Mouse (Mus musculus): ENCODE measurements around the gene Rfx7.
"Not testable (repeated sequence)": the region's sequence is repeated elsewhere in the genome, so short reads cannot be mapped to it uniquely, and the experiment has no call there.

Rfx7 gene

GRCm38 (mm10) chr9:72664409-72665351 lies 132.6 kb downstream of the Rfx7 start:
- no peak for DNase-seq (ENCODE audit: low spot score)

DNA sequence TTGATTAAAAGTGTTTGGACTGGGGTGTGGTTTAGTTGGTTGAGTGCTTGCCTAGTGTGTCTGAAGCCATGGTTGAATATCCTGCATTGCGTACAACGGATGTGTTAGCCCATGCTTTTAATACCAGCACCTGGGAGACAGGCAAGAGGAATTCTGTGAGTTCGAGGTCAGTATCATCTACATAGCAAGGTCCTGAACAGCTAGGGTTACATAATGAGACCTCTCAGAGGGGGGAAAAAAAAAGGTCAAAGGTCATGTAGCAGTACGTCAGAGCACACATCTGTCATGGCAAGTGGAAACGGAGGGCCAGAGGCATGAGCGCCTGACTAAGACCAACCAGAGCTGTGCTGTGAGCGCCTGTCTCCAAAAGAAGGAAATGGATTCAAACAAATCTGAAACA lies 133.5 kb downstream of the Rfx7 start:
- no peak for DNase-seq (ENCODE audit: low spot score)

DNA sequence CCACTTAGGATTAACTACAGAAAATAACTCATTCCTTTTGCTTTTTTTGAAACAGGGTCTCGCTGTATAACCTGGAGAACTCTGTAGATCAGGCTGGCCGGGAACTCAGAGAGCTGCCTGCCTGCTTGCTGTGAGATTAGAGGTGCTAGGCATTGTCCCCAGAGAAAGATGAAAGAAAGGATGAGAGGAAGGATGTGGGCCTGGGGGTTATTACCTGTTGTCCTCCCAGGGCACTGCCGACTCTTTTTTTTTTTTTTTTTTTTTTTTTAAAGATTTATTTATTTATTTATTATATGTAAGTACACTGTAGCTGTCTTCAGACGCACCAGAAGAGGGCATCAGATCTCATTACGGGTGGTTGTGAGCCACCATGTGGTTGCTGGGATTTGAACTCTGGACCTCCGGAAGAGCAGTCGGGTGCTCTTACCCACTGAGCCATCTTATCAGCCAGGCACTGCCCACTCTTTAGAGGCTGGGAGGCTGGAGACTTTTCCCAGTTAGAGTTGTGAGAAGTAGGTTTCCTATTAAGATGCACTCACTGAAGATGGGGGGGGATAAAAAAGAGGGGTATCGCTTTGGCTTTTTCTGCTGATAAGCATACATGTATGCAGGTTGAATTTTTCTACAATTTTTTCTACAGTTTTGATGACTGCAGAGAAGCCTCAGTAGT lies 134.4 kb downstream of the Rfx7 start:
- not testable (repeated sequence) for DNase-seq (ENCODE audit: low spot score)

DNA sequence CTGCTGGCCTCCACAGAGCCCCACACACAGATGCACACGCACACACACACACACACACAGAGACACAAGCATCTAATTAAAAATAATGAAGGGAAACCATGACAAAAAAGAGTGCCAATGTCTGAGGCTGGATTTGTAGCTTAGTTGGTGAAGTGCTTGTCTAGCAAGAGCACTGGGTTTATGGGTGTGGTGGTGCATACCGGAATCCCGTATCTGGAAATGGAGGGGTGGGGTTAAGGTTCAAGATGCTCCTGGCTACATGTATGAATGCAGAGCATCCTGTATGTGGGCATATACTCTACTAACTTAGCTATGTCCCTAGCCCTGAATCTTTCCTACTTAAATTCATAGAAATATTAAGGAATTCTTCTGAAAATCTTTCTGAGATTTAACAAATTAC lies 135.1 kb downstream of the Rfx7 start:
- DNase-seq (ENCODE audit: low spot score), result no peak

DNA sequence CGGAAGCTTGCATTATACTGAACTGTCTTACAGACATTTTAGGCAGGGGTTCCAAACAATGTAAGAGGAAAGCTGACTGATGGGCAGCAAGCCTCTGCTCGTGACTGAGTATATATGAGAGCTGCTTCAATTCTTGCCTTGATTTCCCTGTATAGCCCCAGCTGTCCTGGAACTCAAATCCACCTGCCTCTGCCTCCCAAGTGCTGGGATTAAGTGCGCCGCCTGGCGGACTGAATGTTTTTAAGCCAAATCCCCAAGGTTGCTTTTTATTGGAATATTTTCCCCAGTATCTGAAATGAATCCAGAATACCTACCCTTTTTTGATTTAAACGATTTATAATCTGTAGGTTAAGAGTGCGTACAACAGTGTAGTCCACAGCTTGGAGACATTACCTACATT lies 137.3 kb downstream of the Rfx7 start:
- no peak for DNase-seq (ENCODE audit: low spot score)

GRCm38 (mm10) chr9:72672361-72672760 lies 140.3 kb downstream of the Rfx7 start:
- peak; percentile 82 for DNase-seq (ENCODE audit: low spot score)
